Mouse (Mus musculus): ENCODE data around the gene Sel1l2. TPM values are rescaled to one million over a fixed set of nuclear protein-coding genes. Genes with fewer than 3 reads are reported as not detected.

Gene Sel1l2
- total and polyA plus RNA-seq, 3 experiments = not detected

DNA sequence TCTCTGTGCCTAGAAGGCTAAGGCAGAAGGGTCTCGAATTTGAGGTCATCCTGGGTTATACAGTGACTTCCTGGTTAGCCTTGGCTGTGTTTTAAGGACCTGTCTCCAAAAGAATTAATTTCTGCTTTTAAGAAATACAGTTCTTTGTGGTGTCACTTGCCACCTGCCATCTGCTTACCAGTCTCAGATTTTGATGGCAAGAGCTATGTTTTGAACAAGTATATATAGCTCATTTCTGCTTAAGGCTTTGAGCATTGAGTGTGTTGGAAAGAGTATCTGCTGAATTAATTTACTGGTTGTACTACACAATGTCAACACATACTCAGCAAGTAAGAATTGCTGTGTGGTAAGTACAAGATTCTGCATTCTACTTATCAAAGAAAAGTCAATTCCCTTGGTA is 159.2 kb downstream of the Sel1l2 start (continued):
- TF ChIP-seq JUND (IDR thresholded peaks at IDR 0.05; ENCODE audit: low read depth, low read length) = no peak

DNA sequence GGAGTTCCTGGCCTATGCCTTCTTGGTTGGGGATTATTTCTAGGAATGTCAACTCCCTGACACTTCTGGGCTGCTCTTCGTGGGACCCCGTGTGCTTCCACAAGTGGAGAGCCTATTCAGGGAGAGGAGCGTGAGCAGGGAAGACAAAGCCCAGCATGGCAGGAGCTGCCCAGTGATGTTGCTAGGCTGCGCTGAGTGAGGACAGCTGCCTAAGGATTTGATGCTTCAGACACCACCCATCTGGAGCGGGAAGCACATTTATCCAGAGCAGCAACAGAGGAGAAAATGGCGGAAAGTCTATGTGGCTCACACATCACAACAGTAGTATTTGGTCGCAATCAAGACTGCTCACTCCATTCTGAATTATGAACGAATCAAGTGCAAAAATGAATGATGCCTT is 169.2 kb downstream of the Sel1l2 start:
- DNase-seq (ENCODE audit: low read depth, low spot score) = no peak
- no peaks in the 10 kb centered on the region for H3K36me3 ChIP-seq (ENCODE audit: control insufficient read depth in 1 of 2, insufficient read depth in 2 of 2, low read length in 2 of 2)
- no peaks in the 10 kb centered on the region for H3K27me3 ChIP-seq (ENCODE audit: control insufficient read depth in 1 of 2, insufficient read depth in 2 of 2, low read length in 2 of 2)
- no peaks in the 10 kb centered on the region for H3K4me1 ChIP-seq (ENCODE audit: control insufficient read depth in 1 of 2, insufficient read depth in 2 of 2, low read length in 2 of 2)
- no peaks in the 10 kb centered on the region for H3K9me3 ChIP-seq (replicated peaks; ENCODE audit: insufficient read depth, low read length)
- no peak overlapping the region for H3K27ac ChIP-seq (ENCODE audit: control insufficient read depth, low read depth, low read length)
- TF ChIP-seq MAZ (IDR thresholded peaks at IDR 0.05; ENCODE audit: low read depth, low read length) = no peak
- H3K9ac ChIP-seq (ENCODE audit: control insufficient read depth, low read depth, low read length, poor library complexity, severe bottlenecking) = no peak overlapping the region
- no peak overlapping the region for H3K4me3 ChIP-seq (ENCODE audit: control insufficient read depth in 1 of 2, insufficient read depth in 1 of 2, low read depth in 2 of 2, low read length in 2 of 2)
- no peaks in the 10 kb centered on the region for H3K79me2 ChIP-seq (ENCODE audit: control insufficient read depth, insufficient read depth, low read length, poor library complexity)

DNA sequence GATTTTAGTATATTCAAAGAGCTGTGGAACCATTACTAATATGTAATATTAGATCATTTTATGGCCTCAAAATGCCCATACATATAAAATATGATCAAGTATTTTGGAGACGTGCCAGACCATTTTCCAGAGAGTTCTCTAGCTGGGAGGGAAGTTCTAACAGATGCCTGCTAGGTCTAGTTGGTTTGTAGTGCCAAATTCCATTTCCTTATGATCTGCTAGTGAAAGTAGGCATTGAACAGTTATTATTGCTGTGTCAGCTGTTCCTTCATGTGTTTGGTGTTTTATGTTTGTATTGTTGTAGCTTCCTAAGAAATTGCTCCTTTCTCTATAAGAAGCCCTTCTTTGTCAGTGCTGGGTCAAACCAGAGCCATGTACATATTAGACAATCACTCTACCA is 173.5 kb downstream of the Sel1l2 start:
- TF ChIP-seq EP300 (IDR thresholded peaks at IDR 0.05; ENCODE audit: low read depth in 1 of 2, low read length in 2 of 2) = no peak
- no peak for TF ChIP-seq ZC3H11A (IDR thresholded peaks at IDR 0.05; ENCODE audit: low read depth, low read length)
- no peak for TF ChIP-seq POLR2A (IDR thresholded peaks at IDR 0.05; ENCODE audit: control insufficient read depth in 1 of 2, insufficient read depth in 1 of 2, low read depth in 1 of 2, low read length in 2 of 2, poor library complexity in 1 of 2)
- TF ChIP-seq MAZ (IDR thresholded peaks at IDR 0.05; ENCODE audit: low read depth, low read length) = no peak
- no peak for TF ChIP-seq USF2 (IDR thresholded peaks at IDR 0.05; ENCODE audit: borderline replicate concordance in 1 of 2, insufficient read depth in 1 of 2, low read depth in 1 of 2, low read length in 2 of 2)
- no peak for TF ChIP-seq TCF12 (IDR thresholded peaks at IDR 0.05; ENCODE audit: low read depth, low read length)
- TF ChIP-seq MXI1 (IDR thresholded peaks at IDR 0.05; ENCODE audit: low read depth, low read length) = no peak
- TF ChIP-seq JUND (IDR thresholded peaks at IDR 0.05; ENCODE audit: low read depth, low read length) = no peak
- no peak for TF ChIP-seq MAX (IDR thresholded peaks at IDR 0.05; ENCODE audit: low read length)
- TF ChIP-seq MYB (IDR thresholded peaks at IDR 0.05; ENCODE audit: low read depth, low read length) = no peak
- no peak for TF ChIP-seq SIN3A (IDR thresholded peaks at IDR 0.05; ENCODE audit: low read length)
- no peak for TF ChIP-seq KAT2A (conservative IDR thresholded peaks at IDR 0.05; ENCODE audit: low read depth, low read length)
- no peak for TF ChIP-seq ZNF384 (IDR thresholded peaks at IDR 0.05; ENCODE audit: low read depth, low read length)
- TF ChIP-seq GABPA (IDR thresholded peaks at IDR 0.05; ENCODE audit: low read depth, low read length) = no peak
- Histone ChIP-seq H3K27me3 (ENCODE audit: control insufficient read depth in 1 of 2, insufficient read depth in 2 of 2, low read length in 2 of 2) (no peaks in the 10 kb centered on the region), H3K4me1 (ENCODE audit: control insufficient read depth in 1 of 2, insufficient read depth in 2 of 2, low read length in 2 of 2) (no peaks in the 10 kb centered on the region), H3K27ac (ENCODE audit: control insufficient read depth, low read depth, low read length) (no peak overlapping the region), H3K9ac (ENCODE audit: control insufficient read depth, low read depth, low read length, poor library complexity, severe bottlenecking) (no peak overlapping the region), H3K9me3 (replicated peaks; ENCODE audit: insufficient read depth, low read length) (no peaks in the 10 kb centered on the region), H3K36me3 (ENCODE audit: control insufficient read depth in 1 of 2, insufficient read depth in 2 of 2, low read length in 2 of 2) (no peaks in the 10 kb centered on the region), H3K79me2 (ENCODE audit: control insufficient read depth, insufficient read depth, low read length, poor library complexity) (no peaks in the 10 kb centered on the region), H3K4me3 (ENCODE audit: control insufficient read depth in 1 of 2, insufficient read depth in 1 of 2, low read depth in 2 of 2, low read length in 2 of 2) (no peak overlapping the region)
- no peak for DNase-seq (ENCODE audit: low read depth, low spot score)
